Mouse (Mus musculus) thymus, postnatal 0 days (tissue): Measurements from ENCODE around the gene Lrrc3b. TPM values are rescaled to one million over a fixed set of nuclear protein-coding genes. Genes with fewer than 3 reads are reported as not detected.

Experiments
- DNase-seq: peaks from one replicate; pipeline ENCODE4 v3.0.0-alpha.2; 2015; ENCODE audit warnings: low spot score
- polyA plus RNA-seq: library from polyadenylated mRNA; unstranded; fragments of >200 nt; fragmentation: Nextera tagmentation; extraction: Ambion mirVana; gene quantifications from 2 replicates; pipeline ENCODE4 v1.2.1, GENCODE M21; 2015

Lrrc3b gene
- polyA plus RNA-seq, 1 experiment from 2014 or later, result 1.5 TPM

DNA sequence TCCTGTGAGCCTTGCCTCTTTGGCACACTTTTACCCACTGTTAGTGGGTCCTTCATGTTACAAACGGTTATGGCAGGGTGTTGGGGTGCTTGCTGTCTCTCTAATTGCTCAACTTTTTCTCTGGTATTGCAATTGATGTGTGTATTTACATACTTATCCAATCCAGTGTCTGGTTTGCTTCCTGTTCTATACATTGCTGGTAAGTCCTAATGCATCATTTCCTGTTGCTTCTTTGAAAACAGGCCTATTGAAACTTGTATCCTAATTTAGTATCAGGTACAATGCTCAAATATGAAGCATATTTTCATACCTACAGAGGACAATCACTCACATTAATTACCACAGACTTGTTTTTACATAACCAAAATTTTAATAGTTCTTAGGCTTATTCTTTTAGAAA, 107.4 kb downstream of the Lrrc3b start:
- DNase-seq, result no peak

GRCm38 (mm10) chr14:15330155-15330554, 108.6 kb downstream of the Lrrc3b start:
- DNase-seq, result no peak

GRCm38 (mm10) chr14:15325872-15326271, 112.9 kb downstream of the Lrrc3b start:
- DNase-seq, result no peak

DNA sequence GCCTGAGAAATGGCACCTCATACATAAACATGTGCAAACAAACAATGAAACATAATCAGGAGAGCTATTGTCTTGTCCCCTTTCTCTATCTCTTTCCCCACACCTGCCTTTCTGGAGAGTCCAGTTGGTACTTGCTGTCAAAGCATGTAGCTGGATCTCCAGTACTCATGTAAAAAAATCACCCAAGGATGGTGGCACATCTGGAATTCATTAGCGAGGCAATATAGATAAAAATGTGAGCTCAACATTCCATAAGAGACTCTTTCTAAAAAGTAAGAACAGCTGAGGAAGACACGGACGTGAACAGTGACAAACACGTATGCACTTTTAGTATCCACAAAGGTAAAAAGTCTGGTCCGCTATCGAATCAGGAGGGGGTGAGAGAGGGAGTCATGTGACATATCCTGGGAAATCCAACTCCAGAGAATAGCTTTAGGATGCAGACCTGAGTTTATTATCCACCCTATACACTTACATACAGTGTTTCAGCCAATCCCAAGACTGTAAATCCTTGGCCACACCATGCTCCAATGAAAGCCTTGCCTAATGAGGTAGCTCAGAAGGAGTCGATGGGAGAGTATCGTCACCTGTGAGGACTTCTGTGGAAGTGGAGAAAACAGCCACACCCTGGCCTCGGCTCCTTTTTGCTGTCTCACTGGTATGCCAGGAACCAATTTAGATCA, 116.2 kb downstream of the Lrrc3b start:
- no peak for DNase-seq

GRCm38 (mm10) chr14:15319399-15319915, 119.3 kb downstream of the Lrrc3b start:
- no peak for DNase-seq

- no peak for DNase-seq
These were observed 130.2 kb downstream of the Lrrc3b start for GRCm38 (mm10) chr14:15308576-15308975.
